Mouse (Mus musculus): ENCODE data around the gene N4bp1. TPM values are rescaled to one million over a fixed set of nuclear protein-coding genes. Genes with fewer than 3 reads are reported as not detected.

Gene N4bp1
- polyA plus RNA-seq (2012): 6.5 and 9.6 TPM in 2 replicates

DNA sequence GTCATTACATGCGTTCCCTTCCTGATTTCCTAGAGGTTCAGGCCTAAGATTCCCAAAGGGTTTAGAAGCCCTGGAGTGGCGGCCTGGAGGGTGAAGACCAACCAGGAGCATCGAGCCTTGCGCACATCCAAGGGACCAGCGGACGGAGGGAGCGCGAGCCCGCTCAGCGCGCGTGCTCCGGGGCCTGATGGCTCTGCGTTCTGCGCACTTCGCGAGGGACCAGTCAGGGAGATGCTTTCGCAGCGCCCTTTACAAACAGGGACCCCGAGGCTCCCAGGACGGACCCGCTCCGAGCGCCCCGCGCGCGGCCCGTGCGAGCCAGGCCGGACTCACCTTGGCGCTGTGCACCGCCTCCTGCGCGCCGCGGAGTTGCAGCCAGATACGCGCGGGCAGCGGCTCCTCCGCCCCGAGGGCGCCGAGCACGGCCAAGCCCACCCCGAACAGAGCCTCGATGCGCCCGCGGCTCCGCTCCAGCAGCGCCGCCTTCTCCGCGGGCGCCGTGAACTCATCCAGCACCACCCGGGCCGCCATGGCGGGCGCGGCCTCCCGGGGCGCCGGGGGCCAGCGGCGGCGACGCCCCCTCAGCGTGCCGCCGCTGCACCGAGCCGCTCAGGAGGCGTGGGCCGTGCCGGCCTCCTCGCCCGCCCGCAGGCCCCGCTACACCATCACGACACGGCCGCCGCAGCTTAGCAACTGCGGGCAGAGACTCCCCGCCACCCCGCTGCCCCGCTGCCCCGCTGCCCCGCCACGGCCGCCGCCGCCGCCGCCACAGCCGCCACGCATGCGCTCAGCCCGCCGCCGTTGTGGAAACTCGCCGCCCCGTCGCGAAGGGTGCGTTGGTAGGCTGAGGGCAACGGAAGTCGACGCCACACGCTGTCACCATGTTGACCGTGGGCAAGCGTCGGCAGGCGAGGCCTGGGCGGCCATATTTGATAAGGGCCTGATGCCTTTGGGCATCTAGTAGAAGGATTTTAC lies at the start of gene N4bp1:
Gene N4bp1 (minus strand): TSS at position 770 of the 975 bp plus-strand sequence.
- TF ChIP-seq GATA1 (IDR thresholded peaks at IDR 0.05; ENCODE audit: low read length): no peak

DNA sequence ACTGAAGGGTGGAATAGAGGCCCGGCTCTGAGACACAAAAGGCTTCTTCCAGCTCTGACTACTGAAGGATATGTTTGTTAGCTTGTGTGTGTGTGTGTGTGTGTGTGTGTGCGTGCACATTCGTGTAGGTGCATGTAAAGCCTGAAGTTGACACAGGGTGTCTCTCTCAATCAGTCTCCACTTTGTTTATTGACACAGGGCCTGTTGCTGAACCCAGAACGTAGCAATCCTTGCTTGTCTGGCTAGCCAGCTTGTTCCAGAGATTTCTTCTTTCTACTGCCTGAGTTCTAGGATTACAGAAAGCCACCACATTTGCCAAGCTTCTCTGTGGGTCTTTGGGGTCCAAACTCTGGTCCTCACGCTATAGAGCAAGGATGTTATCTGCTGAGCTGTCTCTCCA lies 49.8 kb upstream of the N4bp1 start:
- no peak for TF ChIP-seq GATA1 (IDR thresholded peaks at IDR 0.05; ENCODE audit: low read length)

GRCm38 (mm10) chr8:86934393-86934792 lies 49.3 kb upstream of the N4bp1 start:
- no peak for TF ChIP-seq GATA1 (IDR thresholded peaks at IDR 0.05; ENCODE audit: low read length)

DNA sequence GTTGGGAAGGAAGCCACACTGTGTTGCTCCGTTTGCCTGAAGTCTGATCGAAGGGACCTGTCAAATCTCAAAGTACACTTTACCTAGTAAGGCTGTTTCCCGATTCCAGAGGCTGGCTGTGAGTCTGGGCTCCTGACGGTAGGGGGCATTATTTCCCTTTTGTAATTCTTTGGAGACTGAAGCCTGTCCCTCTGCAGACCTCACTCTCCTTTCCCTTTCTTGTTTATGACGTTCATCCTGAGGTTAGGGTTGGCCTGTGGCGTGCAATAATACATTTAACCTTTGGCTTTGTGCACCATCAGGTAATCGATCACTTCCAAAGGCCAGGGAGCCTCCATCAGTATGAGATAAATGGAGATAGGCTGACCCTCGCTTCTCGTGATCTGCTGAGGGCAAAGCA lies 48.8 kb upstream of the N4bp1 start:
- no peak for TF ChIP-seq GATA1 (IDR thresholded peaks at IDR 0.05; ENCODE audit: low read length)

DNA sequence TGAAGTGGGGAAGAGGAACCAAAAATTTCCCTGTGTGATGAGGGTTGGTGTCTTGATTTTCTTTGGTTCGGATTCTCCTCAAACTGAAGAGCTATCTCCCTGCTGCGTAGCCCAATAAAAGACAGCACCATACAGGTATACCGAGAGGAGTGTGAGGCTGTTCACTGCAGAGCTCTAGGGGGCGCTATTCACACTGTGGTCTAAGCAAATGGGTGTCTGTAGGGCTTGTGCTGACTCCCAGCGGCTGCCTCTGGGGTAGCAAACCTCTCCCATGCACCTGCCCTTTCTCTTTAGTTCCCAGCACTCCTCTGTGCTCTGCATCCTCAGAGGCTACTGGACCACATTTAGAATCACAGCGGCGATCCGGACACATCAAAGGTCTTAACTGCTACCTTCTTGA lies 41.2 kb upstream of the N4bp1 start:
- no peak for TF ChIP-seq GATA1 (IDR thresholded peaks at IDR 0.05; ENCODE audit: low read length)

DNA sequence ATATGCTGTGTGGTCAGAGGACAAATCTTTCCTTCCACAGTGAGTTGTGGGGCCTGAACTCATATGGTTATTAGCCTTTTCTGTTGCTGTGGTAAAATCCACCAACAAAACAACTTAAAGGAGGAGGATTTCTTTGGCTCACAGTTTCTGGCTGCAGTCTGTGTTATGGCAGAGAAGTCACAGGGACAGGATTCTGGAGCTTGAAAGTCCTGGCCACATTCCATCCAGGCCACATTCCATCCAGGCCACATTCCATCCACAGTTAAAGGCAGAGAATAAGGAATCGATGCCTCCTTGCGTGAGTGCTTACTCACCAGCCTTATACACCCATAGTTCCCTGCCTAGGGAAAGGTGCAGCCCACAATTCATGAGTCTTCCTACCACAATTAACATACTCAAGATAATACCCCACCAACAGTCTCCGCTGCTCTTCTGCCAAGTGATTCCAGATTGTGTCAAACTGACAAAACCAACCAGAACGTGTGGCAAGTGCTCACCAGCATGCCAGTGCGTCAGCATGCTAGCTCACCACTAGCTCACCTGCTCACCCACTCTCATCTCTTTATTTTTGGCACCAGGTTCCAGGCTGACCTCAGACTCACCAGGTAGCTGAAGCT lies 38.3 kb upstream of the N4bp1 start:
- no peak for TF ChIP-seq GATA1 (IDR thresholded peaks at IDR 0.05; ENCODE audit: low read length)

GRCm38 (mm10) chr8:86922673-86923072 lies 37.6 kb upstream of the N4bp1 start:
- no peak for TF ChIP-seq GATA1 (IDR thresholded peaks at IDR 0.05; ENCODE audit: low read length)

- no peak for TF ChIP-seq GATA1 (IDR thresholded peaks at IDR 0.05; ENCODE audit: low read length)
Observed at GRCm38 (mm10) chr8:86922141-86922540, 37.1 kb upstream of the N4bp1 start.

GRCm38 (mm10) chr8:86920996-86921395 lies 35.9 kb upstream of the N4bp1 start:
- no peak for TF ChIP-seq GATA1 (IDR thresholded peaks at IDR 0.05; ENCODE audit: low read length)

- TF ChIP-seq GATA1 (IDR thresholded peaks at IDR 0.05; ENCODE audit: low read length): no peak
Observed at GRCm38 (mm10) chr8:86920455-86920854, 35.4 kb upstream of the N4bp1 start.

GRCm38 (mm10) chr8:86920024-86920423 lies 35.0 kb upstream of the N4bp1 start:
- no peak for TF ChIP-seq GATA1 (IDR thresholded peaks at IDR 0.05; ENCODE audit: low read length)

DNA sequence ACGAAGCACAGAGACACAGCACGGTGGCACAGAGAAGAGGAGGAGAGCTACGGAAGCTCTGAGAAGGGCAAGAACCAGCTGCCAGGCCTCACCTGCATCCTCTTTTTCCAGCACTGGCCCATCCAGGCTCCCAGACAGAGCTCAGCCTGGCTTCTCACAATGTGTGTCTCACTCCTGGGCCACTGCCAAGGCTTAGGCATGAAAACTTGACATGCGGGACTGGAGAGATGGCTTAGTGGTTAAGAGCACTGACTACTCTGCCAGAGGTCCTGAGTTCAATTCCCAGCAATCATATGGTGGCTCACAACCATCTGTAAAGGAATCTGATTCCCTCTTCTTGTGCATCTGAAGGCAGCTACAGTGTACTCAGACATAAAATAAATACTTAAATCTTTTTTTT lies 34.2 kb upstream of the N4bp1 start:
- no peak for TF ChIP-seq GATA1 (IDR thresholded peaks at IDR 0.05; ENCODE audit: low read length)

GRCm38 (mm10) chr8:86918093-86918492 lies 33.0 kb upstream of the N4bp1 start:
- no peak for TF ChIP-seq GATA1 (IDR thresholded peaks at IDR 0.05; ENCODE audit: low read length)

DNA sequence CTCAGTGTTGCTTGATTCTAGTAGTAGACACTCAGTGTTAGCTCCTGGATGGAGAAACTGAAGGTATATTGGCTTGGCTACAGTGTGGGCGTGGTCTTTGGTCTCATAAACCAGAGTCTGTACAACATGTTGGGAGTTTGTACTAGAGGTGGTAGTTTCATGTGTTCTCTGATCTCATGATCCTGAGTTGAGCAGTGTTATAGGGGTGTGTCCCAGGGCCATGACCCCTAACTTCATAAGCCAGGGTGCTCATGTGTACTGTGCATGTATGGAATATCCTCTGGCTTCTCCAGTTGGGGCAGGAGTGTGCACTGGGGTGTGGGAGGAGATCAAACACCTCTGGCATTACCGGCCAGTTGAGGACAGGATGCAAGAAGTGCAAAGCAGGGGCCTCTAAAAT lies 32.6 kb upstream of the N4bp1 start:
- TF ChIP-seq GATA1 (IDR thresholded peaks at IDR 0.05; ENCODE audit: low read length): no peak

DNA sequence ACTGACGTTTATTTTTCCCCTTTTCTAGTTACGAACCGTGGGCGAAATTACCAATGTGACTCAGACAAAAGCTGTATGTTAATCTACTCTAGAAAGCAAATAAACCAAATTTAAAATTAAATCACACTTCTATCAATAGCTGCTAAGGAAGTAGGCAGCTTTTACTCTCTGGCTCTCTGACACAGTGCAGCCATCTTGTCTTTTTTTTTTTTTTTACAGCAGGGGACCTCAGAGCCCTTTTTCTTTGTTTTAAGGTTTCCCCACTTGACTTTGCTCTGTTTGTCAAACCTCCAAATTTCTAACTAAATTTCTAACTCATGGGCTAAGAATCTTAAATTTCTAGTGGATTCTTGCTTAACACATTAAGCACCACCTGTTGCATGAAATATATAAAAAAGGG lies 31.3 kb upstream of the N4bp1 start:
- no peak for TF ChIP-seq GATA1 (IDR thresholded peaks at IDR 0.05; ENCODE audit: low read length)

- TF ChIP-seq GATA1 (IDR thresholded peaks at IDR 0.05; ENCODE audit: low read length): no peak
Observed at GRCm38 (mm10) chr8:86911136-86911535, 26.1 kb upstream of the N4bp1 start.

DNA sequence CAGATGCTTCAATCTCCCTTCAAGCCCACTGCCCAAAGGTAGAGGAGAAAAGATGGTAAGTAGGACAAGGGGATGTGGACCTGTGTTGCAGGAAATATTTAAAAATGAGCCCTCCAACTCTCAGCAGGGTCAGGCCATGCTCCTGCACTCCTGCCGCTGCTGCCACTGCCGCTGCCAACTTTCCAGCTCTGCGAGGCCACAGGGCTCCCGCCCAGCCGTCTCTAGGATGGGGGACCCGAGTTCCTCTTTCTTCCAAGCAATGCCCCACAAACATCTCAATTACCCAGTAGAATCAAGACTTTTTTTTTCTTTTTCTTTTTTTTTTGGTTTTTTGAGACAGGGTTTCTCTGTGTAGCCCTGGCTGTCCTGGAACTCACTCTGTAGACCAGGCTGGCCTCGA lies 25.2 kb upstream of the N4bp1 start:
- no peak for TF ChIP-seq GATA1 (IDR thresholded peaks at IDR 0.05; ENCODE audit: low read length)
